Mouse (Mus musculus) retina, adult 2 months (tissue): ENCODE results near the gene Lyrm9.

Experiments
- DNase-seq: peaks from one replicate; pipeline ENCODE4 v3.0.0-alpha.2; 2012; ENCODE audit warnings: low read depth, low spot score

Lyrm9 gene

DNA sequence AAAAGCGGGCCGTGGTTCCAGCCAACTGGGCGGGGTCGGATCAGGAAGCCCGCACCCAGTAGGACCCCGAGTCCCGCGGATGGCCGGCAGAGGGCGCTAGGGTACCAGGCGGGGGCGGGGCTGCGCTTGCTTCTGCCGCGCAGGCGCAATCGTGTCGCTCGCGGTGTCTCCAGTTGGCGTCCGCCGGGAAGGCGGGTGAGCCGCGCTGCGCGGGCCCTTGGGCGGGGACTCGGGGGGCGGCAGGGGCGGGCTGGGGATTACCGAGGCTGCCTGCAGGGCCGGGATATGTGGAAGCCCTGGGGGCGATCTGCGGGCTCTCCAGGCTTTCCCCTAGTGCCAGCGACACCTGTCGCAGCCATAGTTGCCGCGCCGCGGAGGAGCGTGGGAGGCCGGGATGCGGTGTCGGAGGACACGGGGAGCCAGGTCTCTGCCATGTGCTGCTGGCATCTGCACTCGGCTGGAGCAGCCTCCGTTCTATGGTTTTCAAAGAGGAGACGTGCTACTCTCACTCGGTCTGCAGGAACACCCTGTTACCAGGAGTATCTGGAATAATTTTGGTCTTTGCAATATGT, at the start of gene Lyrm9:
TSS of gene Lyrm9 (plus strand) at position 143 of the 572 bp plus-strand sequence.
- DNase-seq: peak; percentile 88

DNA sequence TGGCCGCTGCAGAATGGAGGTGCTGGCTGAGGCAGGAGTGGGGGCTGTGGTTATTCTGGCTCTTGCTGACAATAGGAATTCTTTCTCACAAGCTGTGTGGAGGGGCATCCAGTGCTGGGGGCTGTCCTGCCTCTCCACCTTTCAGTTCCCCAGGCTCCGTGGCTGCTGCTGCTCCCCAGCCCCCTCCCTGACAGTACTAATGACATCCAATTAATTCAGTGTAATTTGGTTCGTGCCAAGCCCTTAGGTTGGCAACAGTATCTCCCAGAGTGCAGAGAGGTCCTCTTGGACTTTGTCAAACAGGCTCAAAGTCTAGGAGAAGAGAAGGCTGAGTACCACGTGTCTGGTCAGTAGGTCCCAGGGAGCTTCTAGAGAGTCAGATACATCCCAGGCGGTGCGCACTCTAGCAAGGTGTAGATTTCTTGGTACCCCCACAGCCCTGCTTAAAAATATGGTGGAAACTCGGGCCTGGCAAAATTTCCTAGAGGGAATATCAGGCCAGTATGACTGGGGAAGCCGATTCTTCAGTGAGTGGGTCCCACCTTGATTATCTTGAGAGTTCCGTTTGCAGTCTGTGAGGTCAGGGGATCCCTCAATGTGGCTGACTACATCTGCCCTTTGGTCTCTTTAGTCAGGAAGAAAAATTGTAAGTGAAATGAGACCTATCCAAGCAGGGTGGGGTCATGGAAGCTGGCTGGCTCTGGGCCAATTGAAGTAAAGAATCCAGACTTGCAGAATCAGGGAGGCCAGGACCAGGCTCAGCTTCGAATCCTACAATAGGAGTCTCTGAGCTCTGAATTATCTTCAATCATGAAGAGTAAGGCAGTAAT, 48.3 kb upstream of the Lyrm9 start:
- DNase-seq: no peak

DNA sequence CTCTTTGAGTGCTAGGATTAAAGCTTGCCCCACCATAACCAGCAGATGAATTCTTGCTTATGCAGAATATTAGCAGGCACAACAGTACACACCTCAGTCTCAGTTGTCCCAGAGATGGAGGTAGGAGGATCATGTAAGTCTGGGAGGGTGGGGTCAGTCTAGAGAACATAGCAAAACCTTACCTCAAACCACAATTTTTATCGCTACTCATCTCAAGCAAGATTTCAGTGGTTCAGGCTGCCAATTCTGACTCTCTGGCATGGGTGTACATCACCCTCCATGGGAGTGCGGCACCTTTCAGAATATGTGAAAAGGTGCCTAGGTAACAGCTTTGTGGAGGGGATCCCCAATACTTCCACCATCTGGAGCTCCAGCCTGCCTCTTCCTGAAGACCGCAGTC, 46.4 kb upstream of the Lyrm9 start:
- no peak for DNase-seq

DNA sequence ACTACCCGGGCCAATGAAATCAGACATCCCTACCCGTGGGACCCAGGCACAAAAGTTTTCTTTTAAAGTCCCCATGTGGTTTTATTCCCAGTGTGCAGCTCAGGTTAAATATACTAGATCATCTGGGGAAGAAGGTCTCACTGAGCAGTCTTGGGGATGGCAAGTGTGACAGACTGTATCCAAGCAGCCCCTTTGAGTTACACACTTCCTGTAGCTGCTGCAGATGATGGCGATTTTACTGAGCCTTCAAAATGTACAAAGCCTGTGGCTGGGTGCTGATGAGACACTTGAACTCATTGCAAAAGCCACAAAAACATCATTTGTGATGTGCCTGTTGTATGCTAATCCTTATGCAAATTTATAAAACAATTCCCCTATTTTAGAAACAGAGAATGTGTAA, 45.8 kb upstream of the Lyrm9 start:
- no peak for DNase-seq

DNA sequence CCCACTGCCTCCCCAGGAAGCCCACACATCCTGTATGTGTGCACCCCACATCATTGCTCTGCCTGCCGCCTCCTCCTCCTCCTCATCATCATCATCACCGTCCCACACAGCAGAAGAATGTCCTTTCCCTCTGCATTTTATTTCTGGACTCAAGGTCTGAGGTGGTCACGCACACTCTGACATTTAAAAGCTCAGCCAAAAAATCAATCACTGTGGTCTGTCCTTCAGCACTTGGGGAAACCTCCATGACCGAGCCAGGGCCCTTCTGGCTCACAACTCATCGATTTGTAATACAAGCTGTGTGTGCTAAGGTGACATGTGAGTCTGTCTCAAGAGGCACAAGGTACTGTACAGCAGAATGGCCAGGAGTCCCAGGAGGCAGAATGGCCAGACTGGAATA, 44.1 kb upstream of the Lyrm9 start:
- DNase-seq: no peak

DNA sequence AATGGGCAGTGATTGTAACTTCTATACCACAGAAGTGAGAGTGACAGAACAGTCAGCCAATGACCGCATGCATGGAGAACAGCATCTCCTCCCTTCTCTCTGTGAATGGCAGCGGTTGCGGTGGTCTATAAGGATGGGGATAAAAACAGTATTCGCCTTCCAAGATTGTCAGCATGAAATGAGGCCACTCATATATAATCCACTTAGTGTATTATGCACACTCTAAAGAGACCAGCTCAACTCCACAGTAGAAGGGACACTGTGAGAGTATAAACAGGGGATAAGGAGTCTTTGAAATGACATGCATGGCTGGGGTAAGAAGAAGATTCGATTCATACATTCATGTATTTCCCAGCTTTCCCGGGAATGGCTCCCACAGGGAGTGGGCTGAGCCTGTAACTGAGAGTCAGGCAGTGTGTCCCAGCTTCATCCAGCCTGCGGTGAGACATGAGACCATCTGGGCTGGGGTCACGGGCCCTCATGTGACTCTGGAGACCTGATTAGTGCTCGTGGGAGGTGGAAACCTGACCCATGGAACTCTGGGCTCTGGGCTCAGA, 43.5 kb upstream of the Lyrm9 start:
- DNase-seq: peak; percentile 67

DNA sequence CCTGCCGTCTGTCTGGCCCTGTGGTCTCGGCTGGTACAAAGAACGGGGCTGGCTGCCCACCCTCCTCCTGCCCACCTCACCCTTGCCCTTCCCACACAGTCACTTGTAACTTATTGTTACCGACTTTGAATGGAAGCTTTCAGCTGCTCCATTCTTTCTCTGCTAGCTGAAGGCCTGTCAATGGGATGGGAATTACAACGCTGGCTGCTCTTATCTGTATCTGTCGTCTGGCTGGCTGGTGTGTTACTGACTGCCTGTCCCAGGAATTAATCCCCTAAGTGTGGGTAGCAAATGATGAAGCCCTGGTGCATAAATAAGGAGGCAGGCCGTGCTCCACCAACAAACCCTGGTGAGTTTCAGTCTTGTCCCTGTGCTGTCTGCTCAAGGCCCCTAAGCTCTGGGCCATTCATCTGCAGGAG, 40.4 kb upstream of the Lyrm9 start:
- no peak for DNase-seq

DNA sequence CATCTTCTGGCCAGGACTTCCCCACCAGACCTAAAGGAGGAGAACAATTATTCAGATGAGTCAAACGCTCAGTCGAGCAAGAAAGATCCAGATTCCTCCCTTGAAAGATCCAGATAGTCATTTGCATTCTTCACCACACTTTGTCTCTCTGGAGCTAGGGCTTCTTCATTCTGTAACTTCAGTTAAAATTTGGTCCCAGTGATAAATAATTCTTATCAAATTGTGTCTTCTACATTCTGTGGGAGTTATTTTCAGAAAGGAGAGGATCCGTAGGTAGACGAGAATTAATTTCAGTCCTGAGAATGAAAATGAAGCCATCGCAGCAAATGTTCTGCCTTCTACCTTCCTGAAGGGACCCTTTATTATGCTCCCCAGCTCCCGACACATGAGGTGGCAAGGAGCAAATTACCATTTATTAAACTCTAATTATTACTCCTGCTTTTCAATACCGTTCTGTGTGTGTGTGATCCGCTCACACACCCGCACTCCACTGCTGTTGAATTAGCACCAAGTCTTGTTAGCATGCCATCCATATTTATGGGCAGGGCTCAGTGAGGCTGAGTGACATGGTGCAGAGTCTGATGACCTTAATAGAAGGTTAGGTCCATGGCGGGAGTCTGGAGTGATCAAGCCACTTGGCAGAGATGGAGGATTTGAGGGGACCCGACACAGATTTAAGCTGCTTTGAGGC, 36.9 kb upstream of the Lyrm9 start:
- DNase-seq: no peak

DNA sequence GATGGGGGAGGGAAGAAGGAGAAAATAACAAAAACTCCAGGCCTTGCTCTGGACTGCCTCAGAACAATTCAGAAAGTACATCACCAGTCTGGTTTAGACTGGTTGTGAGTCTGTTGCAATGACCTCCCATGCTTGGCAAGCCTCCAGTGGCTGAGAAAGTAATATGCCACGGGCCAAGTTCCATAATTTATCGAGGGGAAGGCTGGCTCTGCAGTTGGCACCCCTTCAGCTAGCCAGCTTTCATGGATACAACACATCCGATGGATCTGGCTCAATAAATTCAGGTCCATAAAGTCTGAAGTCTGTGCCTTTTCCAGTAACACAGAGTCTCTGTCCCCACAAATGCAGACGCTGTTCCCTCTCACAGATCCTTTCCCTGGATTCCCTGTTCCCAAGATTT, 34.8 kb upstream of the Lyrm9 start:
- no peak for DNase-seq

DNA sequence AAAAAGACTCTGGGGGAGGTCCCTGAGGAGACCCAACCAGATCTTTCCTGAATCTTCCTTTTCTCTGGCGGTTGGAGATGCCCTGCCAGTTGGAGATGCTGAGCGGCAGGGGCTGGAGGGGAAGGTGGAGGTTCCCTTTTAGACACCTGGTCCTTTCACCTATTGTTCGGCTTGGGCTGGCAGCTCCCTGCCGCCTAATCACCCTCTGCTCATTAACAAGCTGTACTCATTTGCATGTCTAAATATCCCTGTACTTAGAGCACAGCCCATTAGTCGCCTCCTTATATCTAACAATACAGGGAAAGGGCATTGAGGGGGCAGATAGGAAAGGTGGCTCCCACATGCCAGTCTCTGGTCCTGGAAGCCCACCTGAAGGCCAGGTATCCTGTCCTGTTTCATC, 34.3 kb upstream of the Lyrm9 start:
- DNase-seq: no peak

DNA sequence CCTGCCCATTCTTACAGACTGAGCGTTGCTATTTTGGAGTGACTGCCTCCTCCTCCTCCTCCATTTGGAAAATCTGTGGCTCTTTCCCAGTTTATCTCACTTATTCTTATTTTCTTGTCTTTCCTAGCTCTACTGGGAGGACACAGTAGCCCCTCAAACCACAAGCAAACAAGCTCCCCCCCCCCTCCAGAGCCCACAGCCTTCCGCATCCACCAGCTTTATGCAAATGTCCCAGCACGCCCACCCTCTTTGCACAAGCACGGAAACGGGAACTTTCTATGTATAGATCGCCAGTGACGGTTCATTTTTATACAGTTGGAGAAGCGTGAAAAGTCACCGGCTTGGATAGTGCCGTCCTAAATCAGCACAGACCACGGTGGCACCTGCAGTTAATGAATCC, 33.9 kb upstream of the Lyrm9 start:
- DNase-seq: no peak

DNA sequence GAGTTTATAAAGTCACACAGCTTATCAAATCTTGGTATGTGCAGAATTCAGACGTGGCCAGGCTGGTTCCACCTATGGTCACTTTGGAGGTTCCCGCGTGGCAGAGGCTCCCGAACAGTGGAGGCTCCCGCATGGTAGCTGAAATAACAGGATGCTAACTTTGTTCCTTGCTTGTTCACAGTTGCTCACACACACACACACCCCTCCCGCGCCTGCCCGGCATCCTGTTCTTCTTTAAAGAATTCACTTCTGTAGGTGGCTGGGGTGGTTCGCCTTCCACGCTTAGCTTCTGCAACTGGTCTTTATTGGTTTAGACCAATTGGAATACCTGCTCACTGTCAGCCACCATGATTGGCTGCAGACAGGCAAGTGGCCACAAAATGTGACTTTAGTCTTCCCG, 33.3 kb upstream of the Lyrm9 start:
- DNase-seq: no peak

DNA sequence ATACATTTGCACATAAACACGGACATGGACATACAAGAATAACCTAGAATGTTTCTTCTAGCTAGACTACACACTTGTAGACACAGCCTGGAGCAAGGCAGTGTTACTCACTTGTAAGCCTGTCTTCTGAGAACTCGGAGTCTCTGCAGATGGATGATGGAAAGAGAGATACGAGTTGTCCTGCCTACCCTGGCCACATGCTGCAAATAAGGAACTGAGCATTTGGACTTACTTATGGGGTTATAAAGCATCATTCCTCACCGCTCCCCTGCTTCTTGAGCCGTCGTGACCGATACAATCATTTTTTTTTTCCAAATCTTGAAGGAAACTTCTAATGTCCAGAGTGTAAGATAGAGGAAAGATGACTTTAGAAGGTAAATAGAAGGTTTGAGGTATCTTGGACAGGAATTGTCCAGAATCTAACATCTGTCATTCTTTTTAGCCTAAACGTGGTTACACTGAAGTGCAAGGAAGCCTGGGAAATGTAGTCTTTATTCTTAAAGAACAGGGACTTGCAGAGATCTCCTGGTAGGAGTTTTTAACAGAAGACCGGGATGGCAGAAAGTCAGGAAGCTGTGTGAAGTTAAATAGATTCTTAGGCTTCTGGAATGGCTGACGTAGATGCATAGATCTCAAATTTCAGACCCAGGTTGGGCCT, 30.2 kb upstream of the Lyrm9 start:
- DNase-seq: no peak

DNA sequence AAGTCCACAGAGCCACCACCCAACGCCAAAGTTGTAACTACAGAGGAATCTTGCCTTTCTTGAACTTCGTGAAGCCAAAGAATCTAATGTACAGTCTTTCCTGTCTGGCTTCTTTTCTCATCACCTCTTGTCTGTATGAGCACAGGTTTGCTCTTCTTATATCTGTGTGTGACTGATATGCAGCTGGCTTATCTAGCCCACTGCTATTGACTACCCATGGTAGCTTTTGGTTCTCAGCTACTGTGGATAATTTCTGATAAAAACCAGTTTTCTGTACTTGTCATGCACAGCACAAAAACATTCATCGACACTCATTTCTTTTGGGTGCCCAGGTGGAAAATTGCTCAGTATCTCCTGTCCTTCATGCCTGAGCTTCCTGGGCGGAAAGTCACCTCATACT, 25.3 kb upstream of the Lyrm9 start:
- DNase-seq: no peak

DNA sequence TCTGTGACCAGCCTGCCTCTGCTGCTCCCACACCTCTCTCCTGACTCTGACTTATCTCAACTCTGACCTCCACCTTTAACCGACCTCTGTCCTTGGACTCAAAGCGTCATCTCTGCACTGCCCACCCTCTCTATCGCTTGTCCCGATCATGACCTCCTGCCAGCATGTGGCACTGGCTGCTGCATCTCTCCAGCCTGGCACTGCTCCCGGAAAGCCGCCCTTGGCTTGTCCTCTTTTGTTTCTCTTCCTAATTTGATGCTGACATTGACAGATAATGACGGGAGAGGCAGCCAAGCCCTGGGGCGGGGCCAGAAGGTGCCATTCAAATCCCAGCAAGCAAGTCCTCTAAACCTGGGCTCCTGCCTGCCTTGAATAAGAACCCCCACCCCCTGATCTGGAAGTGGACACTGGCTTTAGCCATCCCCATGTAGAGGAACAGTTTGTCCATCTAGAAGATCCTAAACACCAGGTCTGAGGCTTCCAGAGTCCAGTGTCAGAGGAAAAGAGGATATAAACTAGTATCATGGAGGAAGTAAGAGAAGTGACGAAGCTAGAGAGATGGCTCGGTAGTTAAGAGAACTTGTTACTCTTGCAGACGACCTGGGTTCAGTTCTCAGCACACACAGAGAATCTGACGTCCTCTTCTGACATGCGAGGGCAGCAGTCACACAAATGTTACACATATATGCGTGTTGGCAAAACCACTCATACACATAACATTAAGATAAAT, 22.6 kb upstream of the Lyrm9 start:
- no peak for DNase-seq

DNA sequence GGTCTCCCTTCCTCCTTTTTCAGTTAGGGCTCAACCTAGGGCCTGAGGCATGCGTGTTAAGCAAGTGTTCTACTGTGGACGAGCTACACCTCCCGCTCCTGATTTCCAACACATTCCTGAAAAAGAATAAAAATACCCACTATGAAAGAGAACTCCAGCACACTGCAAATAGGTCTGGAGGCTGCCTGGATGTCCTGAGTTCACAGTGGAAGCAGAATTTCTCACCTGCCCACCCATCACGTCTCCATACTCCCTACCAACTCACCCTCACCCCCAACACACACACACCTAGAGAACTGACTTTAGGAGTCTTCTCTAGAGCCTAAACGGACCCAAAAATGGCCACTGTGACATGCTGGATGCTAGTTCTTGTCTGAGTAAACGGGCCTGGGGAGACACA, 21.8 kb upstream of the Lyrm9 start:
- DNase-seq: no peak

DNA sequence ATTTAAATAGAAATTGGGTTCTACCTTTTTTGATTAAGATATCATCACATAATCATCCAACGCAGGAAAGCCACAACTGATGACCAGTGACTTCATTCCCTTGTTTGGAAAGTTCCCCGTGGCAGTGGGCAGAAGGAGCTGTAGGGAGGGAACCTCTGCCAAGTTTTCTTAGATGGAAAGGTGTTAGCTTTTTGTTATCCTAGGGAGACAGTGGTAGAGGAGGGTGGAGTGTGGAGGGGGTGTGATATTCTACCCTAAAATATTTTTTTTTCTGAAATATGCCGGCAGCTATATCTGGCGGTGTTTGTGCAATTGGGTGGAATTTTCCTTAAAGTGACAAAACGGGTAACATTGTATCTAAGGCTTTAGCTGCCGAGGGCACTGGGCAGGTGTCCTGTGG, 21.2 kb upstream of the Lyrm9 start:
- no peak for DNase-seq

DNA sequence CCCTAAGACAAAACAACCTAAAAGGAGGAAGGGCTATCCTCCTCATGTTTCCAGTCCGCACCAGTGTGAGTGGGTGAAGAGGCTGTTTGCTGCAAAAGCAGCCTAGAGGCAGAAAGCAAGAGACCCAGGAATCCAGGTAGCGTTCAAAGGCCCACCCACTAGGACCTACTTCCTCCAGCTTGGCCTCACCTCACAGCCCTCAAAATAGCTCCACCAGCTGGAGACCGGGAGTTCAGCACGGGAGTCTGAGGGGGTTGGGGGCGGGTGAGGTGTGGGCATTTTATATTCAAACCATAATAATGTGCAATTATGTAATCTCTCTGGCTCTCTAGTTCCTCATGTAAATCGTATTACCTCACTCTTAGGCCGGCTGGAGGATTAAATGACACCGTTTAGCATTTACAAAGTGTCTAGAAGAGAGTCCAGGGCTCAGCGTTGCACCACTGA, 20.7 kb upstream of the Lyrm9 start:
- DNase-seq: no peak

DNA sequence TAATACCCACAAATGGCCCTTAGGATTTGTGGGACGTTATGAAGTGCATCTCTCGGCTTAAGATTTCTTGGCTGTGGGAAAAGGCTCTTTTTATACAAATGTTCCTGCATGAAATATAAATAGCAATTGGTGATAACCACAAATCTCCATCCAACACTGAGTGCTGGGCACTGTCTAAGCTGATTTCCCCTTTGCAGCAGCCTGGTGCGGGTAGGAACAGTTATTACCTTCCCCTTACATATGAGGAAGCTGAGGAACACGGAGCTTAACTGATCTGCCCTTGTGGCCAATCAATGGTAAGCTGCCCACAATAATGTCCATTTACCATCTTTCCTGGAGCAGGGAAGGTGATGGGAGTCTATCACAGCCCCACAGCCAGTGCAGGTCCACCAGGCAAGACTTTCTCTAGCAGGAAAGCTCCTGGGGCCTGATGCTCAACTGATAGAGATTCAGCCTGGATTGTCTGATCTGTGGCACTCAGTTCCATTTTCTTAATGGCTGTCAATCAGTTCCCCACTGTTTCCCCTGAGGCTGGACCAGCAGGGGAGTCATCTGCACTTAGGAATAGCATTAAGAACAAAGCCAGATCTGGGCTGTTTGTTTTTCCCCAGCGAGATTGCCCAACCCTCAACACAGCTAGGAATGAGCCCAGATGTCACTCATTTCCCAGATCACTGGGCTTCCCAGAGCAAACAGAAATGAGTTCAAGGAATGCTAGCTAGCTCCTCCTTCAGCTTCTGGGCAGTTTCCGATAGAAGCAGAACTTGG, 18.9 kb upstream of the Lyrm9 start:
- DNase-seq: no peak

DNA sequence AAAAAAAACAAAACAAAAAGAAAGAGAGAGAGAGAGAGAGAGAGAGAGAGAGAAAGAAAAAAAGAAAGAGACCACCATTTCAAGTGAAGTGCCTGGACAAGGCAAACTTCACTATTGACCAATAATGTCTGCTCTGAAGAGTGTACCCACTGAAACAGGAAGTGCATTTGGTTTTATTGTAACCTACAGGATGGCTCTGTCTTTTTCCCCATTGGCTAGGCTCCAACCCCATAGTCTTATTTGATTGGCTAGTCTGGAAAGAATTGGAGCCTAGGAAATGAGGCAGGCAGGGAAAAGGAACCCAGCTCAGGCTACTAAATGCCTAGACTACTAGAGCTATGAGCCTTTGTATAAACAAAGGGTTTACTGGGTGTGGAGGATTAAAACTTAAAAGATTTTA, 17.0 kb upstream of the Lyrm9 start:
- DNase-seq: no peak
